Mouse (Mus musculus) urinary bladder, adult 18-20 months (tissue): ENCODE data around the gene Nme4.
"Not testable (repeated sequence)": the region's sequence is repeated elsewhere in the genome, so short reads cannot be mapped to it uniquely, and the experiment has no call there.

Source experiments
- DNase-seq, 2 experiments: peaks; one replicate each; pipeline ENCODE4 v3.0.0; 2022; ENCODE audit warnings: low spot score in 2 of 2, mixed read lengths in 2 of 2

Nme4 gene

DNA sequence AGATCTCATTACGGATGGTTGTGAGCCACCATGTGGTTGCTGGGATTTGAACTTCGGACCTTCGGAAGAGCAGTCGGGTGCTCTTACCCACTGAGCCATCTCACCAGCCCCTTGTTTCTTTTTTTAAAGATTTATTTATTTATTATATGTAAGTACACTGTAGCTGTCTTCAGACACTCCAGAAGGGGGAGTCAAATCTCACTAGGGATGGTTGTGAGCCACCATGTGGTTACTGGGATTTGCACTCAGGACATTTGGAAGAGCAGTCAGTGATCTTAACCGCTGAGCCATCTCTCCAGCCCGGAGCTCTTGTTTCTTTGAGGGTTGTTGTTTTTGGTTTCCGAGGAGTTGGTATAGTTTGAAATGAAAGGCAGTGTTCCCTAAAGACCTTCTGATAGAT, 19.1 kb upstream of the Nme4 start:
- not testable (repeated sequence) for DNase-seq

DNA sequence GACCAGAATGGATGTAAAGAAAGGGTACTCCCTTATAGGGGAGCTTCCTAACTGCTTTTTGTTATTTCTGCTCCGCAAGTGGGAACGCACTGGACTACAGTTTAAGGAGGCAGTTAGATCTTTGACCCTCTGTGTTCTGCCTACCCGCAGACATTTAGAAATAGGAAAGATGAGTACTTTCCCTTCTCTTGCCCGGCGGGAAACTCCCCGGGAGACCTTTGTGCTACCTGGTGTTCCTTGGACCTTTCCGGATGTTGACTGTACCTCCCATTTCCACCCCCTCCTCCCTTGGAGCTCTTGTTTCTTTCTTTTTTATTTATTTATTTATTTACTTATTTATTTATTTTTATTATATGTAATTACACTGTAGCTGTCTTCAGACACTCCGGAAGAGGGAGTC, 18.7 kb upstream of the Nme4 start:
- no peak for DNase-seq

DNA sequence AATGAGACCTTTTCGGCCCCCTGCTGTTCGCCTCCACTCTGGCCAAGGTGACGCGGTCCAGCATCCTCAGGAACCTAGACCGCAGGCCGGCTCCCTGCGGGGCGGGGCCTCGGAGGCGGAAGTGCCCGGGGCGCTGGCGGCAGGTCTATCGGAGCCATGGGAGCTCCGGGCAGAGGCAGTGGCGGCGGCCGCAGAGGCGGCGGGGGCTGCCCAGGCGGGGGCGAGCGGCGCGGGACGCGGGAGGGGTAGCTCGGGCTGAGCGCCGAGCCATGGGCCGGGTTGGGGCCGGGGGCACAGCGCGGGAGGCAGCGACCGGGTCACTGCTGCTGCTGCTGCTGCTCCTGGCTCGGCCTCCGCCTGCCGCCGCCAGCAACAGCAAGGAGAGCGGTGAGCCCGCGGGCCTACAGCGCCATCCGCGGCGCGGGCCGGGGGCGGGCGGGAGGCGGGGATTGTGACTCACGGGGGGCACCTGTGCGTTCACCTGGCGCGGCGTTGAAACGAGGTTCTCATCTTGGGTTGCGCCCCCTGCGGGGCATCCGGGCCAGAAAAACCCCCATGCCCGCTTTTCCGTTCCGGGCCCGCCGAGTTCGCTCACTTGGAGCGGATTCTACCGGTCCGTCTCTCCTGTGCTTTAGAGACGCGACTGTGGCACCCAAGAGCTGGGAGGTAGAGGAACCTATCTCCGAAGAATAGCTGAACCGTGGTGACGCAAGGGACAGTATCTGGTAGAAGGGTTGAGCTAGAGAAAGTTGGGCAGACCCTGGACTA, 18.0 kb upstream of the Nme4 start, which contains the start of gene Tmem8:
Gene Tmem8 (plus strand): TSS at position 119 of the 768 bp plus-strand sequence.
- DNase-seq: peak; percentile 67 to 82

DNA sequence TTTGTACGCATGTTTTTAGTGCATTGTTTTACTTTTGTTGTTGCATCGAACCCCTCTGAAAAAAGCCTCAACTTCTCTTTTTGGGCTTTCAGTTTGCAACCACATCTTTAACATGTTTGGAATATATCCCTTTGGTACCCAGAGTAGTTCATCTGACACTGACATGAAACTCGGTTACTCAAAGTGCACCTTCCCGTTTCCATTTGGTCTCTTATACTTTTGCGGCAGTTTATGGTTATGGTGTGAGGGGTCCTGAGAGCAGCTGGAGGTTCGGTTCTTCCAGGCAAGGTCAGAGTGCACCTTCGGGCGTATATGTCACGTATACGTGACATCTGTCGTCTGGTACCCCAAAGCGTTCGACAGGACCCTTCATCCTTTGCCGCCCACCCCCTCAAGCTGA, 17.3 kb upstream of the Nme4 start:
- no peak for DNase-seq

DNA sequence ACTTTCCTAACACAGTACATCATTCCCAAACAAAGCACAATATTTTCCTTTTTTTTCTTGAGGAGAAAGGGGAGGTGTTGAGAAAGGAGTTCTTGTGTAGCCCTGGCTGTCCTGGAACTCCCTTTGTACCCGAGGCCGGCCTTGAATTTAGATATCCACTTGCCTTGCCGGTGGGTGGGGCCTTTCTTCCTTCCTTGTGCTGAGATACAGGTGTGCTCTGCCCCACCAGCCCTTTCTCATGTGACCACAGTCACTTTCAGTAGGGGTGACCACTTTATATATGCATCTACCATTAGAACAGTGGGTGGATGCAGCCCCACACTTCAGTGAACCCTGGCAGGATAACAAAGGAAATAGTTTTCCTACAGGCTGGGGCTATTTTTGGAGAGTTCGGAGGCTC, 16.3 kb upstream of the Nme4 start:
- no peak for DNase-seq

DNA sequence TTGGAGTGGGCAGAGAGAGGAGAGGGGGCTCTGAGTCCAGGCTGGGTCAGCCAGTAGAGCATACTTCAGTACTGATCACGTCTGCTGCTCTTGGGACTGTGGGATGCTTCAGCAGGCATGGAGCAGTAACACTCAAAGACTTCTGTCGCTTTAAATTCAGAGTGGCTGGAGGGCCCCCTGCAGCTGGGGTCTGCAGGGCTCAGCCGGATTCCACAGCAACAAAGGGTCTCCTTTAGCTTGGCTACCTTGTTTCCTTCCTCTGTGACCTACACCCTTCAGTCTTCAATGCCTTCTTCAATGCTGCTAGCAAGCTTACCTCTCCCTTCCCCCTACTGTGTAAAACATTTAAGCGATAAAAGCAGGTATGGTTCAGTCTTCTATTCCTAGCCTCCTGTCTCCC, 15.6 kb upstream of the Nme4 start:
- no peak for DNase-seq

DNA sequence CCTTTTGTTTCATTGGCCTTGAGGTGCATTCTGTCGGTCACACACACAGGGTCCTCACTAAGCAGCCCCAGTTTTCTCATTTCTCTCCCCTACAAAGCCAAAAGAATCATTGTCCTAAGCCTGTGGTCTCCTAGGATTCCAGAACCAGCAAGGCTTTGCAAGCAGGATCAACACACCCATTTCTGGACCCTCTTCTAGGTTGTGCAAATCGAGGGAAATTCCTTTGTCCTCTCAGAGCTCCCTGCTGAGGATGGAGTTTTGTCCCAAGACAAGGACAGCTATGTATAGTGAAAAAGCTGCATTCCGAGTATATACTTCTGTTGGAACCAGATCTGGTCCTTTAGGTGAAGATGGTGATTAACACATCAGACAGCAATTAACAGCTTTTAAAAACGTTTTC, 14.8 kb upstream of the Nme4 start:
- no peak for DNase-seq

DNA sequence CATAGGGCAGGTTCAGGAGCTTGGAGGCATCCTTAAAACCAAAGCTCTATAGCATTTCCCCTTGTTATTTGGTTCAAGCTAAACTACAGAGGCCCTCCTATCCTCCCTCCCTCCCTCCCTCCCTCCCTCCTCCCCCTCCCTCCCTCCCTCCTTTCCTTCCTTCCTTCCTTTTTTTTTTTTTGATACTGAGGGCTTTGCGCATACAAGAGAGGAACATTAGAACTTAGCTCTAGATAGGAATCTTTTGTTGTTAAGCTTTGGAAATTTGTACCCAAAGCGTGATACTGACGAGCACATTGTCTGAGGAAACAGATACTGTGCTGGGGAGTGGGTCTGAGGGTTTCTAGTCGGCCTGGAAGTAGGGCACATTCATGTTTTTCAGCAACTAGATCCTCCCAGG, 10.2 kb upstream of the Nme4 start:
- DNase-seq: no peak

DNA sequence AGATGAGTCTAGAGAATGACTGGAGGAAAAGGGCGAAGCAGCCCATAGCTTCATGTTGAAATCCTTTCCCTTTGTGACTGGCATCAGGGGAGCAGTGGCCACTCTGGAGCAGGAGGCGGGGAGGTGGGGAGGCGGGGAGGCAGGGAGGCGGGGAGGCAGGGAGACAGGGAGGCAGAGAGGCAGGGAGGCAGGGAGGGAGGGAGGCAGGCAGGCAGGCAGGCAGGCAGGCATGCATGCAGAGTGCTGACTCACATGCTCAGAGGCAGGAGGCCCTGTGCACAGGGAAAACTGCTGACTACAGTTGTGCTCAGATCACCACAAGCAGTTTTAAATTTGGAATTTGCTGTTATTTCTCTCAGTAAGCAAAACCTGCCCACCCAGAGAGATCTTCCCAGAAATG, 6.1 kb upstream of the Nme4 start:
- DNase-seq: no peak

DNA sequence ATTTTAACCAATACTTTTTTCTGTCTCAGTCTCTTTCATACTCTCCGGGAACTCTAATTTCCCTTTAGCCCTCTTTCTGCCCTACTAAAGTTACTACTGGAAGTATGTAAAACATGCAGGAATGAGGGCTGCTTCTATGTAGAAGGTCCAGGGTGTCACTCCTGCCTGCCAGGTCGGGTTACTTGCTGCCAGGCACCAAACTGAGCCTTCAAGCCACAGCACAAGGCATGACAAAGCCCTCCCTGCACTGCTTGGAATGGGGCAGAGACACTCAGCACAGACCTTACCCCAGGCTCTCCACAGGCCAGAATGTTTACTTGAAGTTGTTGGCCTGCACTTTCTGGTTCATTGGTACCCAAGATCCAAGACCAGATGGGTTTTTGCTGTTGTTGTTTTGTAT, 4.8 kb upstream of the Nme4 start:
- DNase-seq: no peak

DNA sequence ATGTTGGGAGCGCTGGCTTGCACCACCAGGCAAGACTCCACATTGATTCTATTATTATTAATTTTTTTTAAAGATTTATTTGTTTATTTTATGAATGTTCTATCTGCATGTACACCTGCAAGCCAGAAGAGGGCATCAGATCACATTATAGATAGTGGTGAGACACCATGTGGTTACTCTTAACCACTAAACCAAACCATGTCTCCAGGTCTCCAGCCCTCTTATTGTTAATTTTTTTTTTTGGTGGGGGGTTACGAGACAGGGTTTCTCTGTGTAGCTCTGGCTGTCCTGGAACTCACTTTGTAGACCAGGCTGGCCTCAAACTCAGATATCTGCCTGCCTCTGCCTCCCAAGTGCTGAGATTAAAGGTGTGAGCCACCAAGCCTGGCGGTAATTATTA, 3.9 kb upstream of the Nme4 start:
- DNase-seq: not testable (repeated sequence)

DNA sequence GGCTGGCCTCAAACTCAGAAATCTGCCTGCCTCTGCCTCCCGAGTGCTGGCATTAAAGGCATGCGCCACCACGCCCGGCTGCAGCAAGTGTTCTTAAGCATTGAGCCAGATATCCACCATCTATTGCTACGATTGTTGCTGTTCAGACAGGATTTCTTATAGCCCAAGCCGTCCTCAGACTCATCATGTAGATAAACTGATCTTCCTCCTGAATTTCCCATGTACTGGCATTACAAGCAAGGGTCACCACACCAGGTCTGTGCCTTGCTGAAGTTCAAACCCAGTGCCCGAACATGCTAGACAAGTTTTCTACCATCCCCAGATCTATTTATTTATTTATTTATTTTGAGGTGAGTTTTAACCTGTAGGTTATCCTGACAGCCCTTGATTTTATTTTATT, 3.1 kb upstream of the Nme4 start:
- DNase-seq: no peak

DNA sequence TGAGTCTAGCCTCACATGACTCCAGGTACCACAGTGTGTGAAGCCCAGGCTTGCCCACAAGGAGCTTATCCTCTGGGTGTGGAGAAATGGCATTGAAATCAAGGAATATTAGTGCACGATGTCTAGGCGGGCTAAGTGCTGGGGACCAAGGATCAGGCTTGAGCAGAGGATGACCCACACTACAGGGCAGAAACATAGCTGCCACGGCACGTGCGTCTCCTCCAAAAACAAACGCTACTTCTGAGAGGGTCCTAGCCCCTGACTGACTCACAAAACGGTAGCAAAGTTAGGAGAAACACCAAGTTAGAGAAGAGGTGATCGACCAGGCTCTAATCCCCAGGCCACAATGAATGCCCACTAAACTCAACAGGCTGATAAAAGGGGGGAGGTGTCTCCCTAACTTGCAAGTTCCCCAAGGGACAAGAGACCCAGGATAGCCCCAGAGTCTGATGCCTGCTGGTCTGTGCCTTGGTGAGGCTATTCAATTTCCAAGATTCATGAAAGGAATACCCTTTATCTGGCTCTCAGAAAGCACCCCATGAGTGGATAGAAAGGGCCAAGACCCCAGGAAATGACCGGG, 781 bp downstream of the Nme4 start:
- no peak for DNase-seq

DNA sequence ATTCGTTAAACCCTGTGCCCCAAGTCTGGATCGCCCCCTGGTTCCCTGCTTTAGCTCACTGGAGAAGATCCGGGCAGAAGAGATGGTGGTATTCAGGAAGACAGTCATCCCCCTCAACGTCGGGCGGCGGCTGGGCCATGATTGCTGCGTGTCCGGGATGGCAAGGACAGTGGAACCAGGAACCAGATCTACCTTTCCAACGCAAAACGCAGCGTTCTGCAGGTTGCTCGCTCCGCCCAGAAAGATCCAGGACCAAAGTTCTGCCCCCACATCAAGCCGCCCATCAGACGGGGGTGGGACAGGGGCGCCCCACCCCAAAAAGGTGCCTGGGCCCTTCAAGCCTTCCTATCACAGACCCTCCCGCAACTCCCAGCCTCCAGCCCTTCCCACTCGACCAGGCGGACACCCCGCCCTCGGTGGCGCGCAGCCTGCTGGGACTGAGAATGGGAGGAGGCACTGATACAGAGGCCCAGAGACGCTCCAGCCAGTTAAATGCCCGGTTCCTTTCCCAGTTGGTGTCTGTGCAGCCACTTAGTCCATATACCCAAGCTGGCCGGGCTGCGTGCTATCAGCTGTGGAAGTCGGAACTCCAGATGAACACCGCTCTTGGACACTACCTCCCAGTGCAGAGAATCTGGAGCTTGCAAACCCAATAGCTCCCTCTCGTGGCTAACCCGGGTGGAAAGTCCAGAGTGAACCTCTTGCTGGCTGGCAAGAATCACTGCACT, 5.3 kb downstream of the Nme4 start, which contains the start of gene Decr2:
Gene Decr2 (minus strand): TSS at position 433 of the 728 bp plus-strand sequence.
- peak; percentile 88 to 91 for DNase-seq

DNA sequence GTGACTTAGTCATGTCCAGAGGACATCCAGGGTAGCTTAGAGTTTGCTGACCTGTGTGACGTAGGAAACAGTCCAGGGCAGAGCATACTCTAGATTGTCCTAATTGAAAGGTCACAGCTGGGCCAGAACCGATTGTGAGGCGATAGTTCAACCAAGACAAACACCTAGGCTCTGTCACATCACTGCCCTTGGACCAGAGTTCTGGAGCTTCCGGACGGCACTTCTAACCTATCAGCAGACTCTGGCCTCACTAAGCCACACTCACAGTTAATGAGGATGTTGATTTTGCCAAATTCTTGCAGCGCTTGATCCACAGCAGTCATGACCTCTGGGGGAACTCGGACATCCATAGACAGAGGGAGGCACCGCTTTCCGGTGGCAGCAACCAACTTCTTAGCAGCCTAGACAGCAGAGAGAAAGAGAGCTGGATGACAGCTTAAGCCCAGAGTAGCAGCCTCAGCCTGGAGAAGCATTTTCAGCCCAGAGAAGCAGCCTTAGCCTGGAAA, 8.3 kb downstream of the Nme4 start:
- DNase-seq: no peak

DNA sequence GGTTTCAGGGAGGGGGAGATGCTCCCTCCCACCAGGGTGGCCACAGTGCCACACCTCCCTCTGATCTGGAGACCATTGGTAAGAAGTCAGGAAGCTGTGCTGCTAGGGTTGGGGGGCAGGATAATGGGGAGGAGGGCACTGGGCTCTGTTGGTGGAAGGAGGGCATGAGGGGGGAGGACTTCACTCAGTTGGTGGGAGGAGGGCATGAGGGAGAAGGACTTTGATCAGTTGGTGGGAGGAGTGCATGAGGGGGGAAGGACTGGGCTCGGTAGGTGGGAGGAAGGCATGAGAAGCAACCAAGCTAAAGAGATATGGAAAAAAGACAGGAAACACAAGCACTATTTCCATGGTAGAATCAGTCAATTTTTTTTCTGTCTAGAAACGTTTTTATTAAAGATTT, 14.5 kb downstream of the Nme4 start:
- no peak for DNase-seq

DNA sequence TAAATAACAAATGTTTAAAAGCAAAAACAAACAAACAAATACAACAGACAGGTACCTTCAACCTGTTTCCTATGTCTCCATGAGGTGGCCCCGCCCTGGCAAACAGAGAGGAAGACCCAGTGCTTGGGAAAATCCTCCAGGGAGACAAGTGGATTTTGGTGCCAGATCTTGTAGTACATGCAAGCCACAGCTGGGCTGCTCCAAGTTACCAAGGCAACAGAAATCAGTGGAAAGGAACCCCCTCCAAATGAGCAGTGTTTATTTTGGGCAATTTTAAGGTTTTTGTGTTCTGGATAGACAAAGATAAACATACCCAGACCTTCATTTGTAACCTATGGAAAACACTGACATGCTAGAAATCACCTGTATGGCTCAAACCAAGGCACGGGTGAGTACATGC, 16.6 kb downstream of the Nme4 start:
- DNase-seq: no peak

DNA sequence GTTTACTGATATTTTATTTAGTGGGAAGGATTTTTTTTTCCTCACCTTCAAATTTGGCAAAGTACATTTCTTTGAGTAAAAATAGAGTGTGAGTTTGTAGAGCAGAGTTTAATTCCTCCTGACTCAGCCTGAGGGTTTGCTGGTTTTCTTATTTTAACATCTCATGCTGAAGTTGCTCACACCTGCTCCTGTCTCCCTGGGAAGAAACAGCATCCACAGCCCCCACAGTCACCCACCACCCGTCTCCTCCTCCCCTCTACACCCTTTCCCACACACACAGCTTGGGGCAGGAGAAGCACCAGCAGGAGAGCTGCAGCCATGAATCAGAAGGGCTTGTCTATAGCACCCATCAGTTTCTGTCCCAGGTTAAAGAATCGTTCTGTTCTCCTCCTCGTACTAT, 20.2 kb downstream of the Nme4 start:
- DNase-seq: no peak

DNA sequence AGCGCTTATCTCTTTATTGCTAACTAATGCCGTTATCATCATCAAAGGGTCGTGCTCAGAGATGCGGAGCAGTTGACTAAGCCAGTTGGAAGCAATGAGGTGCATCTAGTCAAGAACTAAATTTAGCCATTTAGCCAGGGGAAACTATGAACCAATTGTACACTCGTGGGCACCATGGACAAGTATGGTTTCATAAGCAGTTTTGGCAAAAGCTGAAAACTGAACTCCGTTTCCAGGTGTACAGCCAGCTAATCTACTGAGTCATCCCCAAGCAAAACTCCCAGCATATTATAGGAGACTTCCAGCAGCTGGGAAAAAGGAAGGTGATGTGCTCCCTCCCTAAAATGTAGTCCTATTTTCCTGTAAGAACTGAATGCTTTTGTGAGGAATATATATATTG, 25.3 kb downstream of the Nme4 start:
- DNase-seq: no peak

DNA sequence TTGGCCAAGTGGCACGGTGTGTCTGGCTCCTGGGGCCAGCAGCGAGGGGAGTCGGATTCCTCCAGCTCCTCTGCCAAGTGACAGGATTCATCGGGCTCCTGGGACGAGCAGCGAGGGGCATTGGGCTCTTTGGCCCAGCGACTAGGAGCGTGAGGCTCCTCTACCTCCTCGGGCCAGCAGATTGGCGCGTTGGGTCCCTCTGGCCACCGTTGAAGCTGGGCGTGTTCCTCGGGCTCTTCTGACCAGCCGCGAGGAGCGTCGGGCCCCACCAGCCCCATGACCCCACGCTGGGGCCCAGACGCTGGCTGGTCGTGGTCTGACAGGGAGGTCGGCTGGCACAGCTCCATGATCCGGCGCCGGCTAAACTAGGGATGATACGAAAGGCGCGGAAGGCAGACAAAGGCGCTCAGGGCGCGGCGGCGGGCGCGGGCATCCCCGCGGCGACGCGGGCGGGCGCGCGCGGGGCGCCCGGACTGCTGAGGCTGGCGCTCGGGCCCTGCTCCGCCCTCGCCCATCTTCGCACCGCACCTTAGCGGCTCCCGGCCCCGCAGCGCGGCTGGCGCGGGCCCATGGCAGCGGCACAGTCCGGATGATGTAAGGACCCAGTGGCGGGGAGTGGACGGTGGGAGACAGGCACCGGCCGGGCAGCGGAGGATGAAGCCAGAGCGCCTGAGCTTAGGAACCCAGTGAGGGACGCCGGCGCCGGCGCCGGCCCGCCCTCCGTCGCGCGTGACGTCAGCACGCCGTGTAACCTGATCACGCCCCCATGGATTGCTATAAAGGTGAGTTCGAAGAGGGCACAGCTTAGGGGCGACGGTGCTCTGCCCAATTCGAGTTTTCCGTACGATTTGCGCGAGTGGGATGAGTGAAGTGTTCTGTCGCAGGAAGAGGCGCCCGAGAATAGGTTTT, 26.3 kb downstream of the Nme4 start, which contains the start of gene Rab11fip3:
Gene Rab11fip3 (minus strand): TSS at position 725 of the 909 bp plus-strand sequence.
- peak; percentile 64 to 84 for DNase-seq

DNA sequence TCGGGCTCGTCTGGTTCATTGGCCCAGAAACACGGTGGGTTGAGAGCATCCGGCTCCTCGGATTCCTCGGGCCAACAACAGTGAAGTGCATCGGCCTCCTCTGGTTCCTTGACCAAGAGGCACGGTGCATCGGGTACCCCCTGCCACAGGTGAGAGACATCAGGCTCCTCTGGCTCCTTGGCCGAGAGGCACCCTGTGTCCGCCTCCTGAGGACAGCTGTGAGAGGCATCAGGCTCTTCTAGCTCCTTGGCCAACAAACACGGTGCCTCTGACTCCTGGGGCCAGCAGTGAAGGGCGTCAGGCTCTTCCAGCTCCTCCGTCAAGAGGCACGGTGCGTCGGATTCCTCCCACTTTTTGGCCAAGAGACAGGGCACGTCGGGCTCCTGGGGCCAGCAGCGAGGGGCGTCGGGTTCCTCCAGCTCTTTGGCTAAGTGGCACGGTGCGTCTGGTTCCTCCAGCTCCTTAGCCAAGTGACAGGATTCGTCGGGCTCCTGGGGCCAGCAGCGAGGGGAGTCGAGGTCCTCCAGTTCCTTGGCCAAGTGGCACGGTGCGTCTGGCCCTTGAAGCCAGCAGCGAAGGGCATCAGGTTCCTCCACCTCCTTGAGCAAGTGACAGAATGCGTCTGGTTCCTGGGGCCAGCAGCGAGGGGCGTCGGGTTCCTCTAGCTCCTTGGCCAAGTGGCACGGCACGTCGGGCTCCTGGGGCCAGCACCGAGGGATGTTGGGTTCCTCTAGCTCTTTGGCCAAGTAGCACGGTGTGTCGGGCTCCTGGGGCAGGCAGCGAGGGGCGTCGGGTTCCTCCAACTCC, 27.2 kb downstream of the Nme4 start:
- peak in 1 of 2 experiments; percentile 31 for DNase-seq
